Mouse (Mus musculus) ovary, postnatal 36 days (tissue): ENCODE measurements around the gene Naa10.

Experiments
- DNase-seq: peaks from one replicate; pipeline ENCODE4 v3.0.0; 2022; ENCODE audit warnings: low spot score, mixed read lengths

Gene Naa10

GRCm38 (mm10) chrX:73914827-73915703 is 6.7 kb downstream of the Naa10 start:
- DNase-seq: peak; percentile 80

GRCm38 (mm10) chrX:73911588-73911987 is 10.2 kb downstream of the Naa10 start:
- no peak for DNase-seq

- peak; percentile 34 for DNase-seq
These were observed 10.6 kb downstream of the Naa10 start for GRCm38 (mm10) chrX:73911156-73911555.

GRCm38 (mm10) chrX:73910451-73910850 is 11.3 kb downstream of the Naa10 start:
- DNase-seq: no peak

- no peak for DNase-seq
These were observed 11.7 kb downstream of the Naa10 start for GRCm38 (mm10) chrX:73910049-73910448.

GRCm38 (mm10) chrX:73897959-73898358 is 23.8 kb downstream of the Naa10 start:
- DNase-seq: no peak

GRCm38 (mm10) chrX:73895719-73896118 is 26.0 kb downstream of the Naa10 start, which contains the start of gene L1cam:
L1cam (minus strand) TSS chrX:73896105.
- peak; percentile 41 for DNase-seq

GRCm38 (mm10) chrX:73892833-73893232 is 28.9 kb downstream of the Naa10 start:
- no peak for DNase-seq

GRCm38 (mm10) chrX:73891551-73892152 is 30.1 kb downstream of the Naa10 start, which contains the start of gene Avpr2:
Avpr2 (plus strand) TSS chrX:73892102.
- no peak for DNase-seq

- DNase-seq: no peak
These were observed 40.3 kb downstream of the Naa10 start for GRCm38 (mm10) chrX:73881463-73881862.

- DNase-seq: no peak
These were observed 40.7 kb downstream of the Naa10 start for GRCm38 (mm10) chrX:73881036-73881427.

GRCm38 (mm10) chrX:73880194-73881035 is 41.3 kb downstream of the Naa10 start:
- DNase-seq: peak; percentile 14

GRCm38 (mm10) chrX:73877014-73877413 is 44.7 kb downstream of the Naa10 start:
- DNase-seq: no peak

GRCm38 (mm10) chrX:73875881-73876280 is 45.9 kb downstream of the Naa10 start:
- DNase-seq: no peak

GRCm38 (mm10) chrX:73871956-73872355 is 49.8 kb downstream of the Naa10 start:
- DNase-seq: no peak

- DNase-seq: no peak
These were observed 50.3 kb downstream of the Naa10 start for GRCm38 (mm10) chrX:73871474-73871873.

- peak; percentile 13 for DNase-seq
These were observed 52.4 kb downstream of the Naa10 start for GRCm38 (mm10) chrX:73869334-73869733.

GRCm38 (mm10) chrX:73867852-73868251 is 53.9 kb downstream of the Naa10 start:
- DNase-seq: no peak

GRCm38 (mm10) chrX:73867256-73867655 is 54.5 kb downstream of the Naa10 start:
- no peak for DNase-seq
